Mouse (Mus musculus) thymus, postnatal 14 days (tissue): ENCODE measurements at regions not wholly inside any gene's neighbourhood (a gene's known extent, or its start where the extent isn't known, plus 50 kb on each side); places are given as distances from the start of the nearest gene placed in this dataset.

ENCODE experiments used
- DNase-seq: peaks from one replicate; pipeline ENCODE4 v3.0.0; 2021

DNA sequence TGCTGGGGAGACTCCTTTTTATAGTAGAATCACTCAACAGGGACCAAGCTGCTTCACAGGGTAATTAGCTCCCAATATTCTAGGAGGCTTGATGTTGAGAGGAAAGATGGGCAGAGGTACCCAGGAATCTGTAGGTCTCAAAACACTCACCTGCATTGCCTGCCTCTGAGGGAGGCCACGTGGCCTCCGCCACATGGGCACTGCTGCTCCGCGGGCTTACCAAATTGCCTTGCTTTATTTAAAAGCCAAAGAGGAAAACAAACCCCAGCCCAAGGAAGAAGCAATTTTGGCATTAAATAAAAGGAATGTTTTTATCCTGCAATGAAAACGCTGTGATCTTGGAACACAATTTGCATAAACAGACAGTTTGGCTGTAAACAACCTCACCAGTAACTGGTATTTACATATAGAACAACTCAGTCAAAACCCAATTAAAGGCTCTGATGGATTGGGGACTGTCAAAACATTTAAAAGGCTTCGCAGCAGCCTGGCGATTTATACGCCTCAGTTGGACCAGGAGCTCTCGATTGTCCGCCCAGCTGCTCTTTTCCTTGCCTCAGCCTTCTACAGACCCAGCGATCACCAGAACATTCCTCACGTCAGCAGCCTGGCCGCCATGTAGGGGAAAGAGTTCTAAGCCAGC is 259.3 kb upstream of the Kdm8 start:
- no peak for DNase-seq

DNA sequence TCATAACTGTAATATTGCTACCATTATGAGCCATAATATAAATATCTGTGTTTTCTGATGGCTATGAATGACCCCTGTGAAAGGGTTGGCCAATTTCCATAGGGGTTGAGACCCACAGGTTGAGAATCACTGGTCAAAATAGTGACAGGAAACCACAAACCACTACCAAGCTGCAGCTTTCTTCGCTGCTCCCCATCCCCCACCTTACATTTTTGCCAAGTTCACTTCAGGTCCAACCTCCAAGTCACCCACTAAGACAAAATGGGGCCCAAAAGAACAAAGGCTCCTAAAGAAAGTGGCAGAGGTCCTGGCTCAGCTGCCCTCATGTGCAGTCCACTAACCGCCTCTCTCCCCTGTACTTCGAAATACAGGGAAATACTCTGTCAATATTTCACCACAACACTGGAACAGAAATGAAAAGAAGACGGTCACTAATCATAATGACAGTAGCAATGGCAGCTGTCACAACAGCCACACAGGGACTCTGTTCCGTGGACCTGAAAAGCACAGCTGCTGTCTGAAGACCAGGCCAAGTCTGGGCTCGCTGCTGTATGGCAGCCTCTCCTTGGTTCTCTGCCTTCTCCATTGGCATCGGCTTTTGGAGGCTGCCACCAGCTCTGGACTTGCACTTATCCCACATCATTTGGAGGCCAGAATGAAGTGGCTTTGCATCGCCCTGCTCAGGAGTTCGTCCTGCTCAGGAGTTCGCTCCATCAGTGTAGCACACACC is 257.3 kb upstream of the Kdm8 start:
- DNase-seq: no peak

DNA sequence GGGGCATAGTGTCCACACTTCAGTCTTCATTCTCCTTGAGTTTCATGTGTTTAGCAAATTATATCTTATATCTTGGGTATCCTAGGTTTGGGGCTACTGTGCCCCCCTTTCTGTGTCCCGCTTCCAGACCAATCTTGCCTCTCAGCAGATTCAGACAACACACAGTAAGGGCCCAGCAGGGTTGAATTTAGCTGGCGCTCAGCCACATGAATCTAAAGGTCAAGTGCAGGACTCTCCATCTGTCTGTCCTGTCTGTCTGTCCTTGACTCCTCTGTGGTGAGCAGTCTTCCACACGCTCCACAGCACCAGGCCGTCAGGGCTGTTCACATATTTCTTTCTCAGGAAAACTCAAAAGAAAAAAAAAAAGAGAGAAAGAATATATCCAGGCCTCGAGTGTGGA is 255.5 kb upstream of the Kdm8 start:
- DNase-seq: no peak

DNA sequence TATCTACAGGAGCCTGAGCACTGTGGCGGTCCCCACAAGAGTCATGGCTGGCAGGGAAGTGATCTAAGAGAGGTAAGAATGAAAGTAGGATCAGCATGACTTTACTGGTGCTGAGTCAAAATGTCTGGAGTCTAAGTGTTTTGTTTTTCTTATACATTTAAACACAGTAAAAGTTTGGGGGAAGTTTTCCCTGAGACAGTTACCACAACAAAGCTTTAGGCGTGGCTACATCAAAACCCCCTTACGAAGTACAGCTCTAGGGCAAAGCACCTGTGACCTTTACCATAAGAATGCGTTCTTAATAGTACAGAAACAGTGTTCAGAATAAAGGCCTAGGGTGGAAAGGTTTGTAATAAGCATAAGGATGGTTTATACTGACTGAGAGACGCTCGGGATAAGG is 254.4 kb upstream of the Kdm8 start:
- peak; percentile 6 for DNase-seq

DNA sequence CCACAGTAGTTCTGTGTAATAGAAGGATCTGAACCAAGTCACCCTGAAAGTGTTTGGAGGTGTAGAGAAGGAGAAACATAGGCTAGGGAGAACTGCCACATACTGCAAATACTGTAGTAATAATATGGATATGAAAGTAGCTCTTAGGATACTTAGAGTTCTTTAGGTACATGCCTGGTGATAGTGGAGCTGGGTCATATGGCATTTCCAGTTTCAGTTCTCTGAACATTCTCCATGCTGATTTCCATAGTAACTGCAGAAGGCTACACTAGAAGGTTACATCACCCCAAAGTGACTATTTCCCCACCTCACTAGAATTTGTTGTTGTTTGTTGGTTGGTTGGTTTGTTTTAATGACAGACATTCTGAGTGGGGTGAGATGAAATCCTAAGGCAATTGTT is 253.2 kb upstream of the Kdm8 start:
- DNase-seq: no peak

DNA sequence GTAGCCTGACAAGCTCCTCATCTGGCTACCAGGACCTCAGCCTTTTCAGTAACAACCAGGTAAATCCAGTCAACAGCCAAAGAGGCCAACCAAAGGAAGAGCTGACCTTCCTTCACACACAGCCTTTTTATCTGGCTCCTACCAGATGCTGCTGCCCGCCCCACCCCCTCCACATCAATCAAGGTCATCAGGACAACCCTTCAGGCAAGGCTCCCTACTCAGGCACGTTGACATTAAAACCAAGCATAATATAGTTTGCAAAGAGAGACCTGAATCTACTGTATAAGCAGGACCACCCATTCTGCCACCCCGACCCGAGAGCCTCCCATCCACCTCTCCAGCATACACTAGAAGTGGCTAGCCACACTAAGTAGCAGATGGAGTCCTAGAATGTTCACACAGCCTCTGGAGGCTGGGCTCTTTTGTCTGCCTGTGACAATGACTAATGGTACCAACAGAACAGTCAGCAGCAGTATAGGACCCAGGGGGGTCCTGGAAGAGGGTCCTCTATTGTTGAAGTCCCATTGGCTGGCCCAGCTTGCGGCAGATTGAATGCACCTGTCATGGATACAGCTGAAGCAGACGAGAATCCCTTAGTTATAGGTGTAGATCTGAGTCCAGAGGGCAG is 233.0 kb upstream of the Kdm8 start:
- no peak for DNase-seq

DNA sequence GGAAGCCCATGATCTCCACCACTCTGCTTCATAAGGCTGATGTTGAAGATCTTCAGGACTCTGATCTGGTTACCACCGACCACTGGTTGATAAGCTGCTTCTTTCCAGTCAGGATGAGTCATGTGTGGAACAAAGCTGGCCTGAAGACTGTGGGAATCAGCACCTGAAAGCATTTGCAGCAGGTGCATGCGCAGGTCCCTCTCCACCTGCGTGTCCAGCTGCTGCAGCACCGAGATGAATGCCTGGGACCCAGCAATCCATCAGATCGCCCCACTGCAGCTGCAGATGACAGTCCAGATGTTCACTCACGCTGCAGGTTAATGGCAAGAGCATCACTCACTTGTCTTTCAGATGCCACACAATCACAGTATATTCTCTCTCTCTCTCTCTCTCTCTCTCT is 230.4 kb upstream of the Kdm8 start:
- no peak for DNase-seq

DNA sequence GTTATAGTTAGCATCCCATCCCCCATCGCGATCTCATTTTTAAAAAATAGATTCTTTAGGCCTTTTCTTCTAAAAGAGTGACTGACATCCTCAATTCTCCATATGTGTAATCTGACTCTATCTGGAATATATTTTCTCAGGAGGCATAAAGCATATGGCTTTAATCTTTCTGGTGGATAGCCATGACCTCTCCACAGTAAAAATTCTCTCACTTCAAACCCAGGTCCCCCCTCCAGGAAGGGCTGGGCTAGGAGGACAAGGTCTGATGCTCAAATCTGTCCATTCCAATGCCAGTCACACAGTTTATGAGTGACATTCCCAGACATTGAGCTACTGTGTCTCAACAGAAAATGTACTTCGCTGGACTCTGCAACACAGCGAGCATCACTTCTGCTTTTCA is 226.8 kb upstream of the Kdm8 start:
- DNase-seq: no peak

DNA sequence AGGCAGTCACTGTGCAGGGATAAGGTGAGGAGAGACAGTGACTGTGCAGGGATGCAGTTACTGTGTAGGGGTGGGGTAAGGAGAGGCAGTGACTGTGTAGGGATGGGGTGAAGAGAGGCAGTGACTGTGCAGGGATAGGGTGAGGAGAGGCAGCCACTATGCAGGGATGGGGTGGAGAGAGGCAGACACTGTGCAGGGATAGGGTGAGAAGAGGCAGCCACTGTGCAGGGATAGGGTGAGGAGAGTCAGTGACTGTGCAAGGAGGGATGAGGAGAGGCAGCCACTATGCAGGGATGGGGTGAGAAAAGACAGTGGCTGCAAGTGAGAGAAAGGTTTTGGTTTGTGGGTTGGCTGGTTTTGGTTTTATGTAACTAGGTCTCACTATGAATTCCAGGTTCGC is 221.8 kb upstream of the Kdm8 start:
- no peak for DNase-seq

DNA sequence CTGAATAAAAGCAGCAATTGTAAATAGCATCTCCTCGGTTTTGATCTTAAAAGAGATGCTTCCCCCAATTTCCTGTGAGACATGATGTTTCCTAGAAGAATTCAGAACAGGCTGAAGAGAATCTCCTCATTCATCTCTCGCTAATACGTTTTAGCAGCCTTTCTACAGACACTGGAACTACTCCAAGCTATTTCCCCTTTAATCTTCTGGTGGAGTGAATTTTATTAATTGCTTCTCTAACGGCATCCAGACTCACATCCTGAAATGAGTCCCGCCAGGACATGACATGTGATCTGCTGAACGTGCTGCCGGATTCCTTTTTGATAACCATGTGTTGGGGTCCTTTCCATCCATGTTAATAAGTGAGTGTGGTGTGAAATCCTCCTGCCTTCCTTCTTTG is 209.6 kb upstream of the Kdm8 start:
- no peak for DNase-seq

DNA sequence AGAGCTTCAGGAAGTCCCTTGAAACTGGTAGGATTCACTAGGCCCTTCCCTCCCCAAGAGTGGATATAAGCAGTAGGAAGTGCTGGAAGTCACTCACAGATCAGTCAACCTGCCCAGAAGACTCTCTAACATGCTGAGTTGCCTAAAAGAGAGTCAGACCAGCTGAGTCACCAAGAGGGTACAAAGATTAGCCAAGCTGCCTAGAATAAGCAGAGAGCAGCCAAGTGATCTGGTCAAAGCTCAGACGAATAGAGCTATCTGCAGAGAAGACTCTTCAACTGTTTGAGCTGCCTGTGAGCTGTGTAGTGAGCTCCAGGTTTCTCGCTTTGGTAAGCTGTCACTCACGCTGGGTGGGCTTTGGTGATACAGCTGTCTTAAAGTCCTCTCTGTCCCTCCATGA is 207.4 kb upstream of the Kdm8 start:
- DNase-seq: no peak

DNA sequence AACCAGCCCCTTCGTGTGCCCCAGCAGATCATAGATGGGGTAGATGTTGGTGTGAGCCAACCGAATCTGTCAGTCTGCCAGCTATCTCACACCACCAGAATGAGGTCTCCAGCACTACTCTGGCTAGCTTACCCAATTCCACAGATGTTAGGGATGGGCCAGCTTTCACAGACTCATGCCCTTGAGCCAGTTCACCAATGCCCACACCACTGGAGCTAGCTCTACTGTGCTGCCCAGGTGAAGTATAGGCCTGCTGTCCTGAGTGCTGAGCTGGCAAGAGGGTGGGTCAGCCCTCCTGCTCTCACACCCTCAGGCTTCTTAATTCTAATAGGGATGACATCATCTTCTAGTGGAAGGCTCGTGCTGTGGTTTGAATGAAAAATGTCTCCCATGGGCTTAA is 201.5 kb upstream of the Kdm8 start:
- DNase-seq: no peak

DNA sequence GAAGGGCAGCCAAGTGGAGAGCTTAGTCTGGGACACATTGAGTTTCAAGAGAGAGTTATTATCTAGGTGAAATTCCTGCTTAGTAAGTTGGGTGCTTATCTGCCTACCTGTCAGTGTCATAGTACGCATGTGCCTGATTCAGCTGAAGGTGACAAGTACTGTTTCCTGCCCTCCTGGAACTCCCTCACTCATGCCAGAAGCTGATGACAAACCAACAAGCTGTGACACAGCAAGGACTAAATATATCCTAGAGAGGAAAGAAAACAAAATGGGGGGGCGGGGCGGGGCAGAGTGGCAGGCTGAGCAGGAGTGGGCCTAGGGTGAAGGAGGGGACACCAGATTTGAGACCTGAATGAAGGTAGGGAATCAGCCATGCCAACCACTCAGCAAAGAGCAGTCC is 196.1 kb upstream of the Kdm8 start:
- DNase-seq: no peak

DNA sequence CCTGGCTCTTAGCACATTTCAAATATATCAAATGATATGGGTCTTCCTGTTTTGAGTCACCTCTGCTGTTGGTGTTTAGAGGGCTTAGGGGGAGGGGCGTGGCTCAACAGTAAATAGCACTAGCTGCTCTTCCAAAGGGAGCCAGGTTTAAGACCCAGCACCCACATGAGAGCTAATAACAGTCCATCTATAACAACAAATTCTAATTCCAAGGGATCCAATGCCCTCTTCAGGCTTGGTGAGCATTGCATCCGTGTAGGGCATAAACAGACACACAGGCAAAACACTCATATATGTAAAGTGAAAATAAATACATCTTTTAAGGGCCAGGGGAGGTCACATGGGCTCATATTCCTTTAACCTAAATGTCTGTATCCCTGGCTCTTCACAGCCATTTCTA is 194.1 kb upstream of the Kdm8 start:
- DNase-seq: no peak

DNA sequence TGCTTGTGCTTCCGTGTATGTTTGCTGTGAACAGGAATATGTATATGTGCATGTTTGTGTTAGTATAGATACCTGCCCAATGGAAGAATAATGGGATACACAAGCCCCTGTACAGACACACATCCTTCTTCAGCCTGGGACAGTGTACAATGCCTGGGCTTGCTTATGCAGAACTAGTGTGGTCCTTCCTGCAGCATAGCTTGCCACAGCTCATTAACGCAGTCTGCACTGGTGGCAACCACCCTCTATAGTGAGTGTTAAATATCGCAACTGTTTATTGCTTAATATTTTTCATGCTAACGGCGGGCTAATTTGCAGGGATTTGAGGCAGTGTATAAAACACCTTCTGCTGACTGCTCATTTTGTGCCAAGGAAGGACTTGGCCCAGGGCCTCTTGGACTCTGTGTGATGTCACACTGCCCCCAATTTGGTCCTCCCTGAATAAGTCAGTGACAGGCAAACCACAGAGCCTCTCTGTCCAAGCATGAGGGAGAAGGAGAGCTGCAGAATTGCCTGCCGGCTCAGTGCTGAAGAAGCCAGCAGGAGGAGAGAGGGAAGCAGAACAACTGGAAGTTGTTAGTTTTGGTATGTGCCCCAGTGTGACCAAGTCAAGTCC is 193.4 kb upstream of the Kdm8 start:
- DNase-seq: no peak

DNA sequence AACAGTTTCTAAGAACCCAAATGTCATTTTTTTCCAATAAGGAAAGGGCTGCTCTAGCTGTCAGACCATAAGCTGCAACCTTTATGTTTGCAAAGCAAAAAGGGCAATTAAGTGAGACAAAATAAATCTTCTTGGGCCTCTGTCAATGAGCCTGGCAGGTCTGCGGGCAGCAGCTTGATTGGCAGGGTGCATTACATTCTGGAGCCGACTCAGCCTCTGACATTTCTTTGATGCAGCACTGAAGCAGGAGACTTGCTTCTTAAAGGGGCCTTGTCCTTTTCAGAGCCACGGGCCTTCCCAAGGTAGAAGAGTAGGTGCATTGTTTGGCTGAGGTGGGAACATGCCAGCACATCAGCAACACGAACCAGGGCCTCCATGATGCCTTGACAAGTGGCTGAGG is 190.2 kb upstream of the Kdm8 start:
- DNase-seq: no peak

DNA sequence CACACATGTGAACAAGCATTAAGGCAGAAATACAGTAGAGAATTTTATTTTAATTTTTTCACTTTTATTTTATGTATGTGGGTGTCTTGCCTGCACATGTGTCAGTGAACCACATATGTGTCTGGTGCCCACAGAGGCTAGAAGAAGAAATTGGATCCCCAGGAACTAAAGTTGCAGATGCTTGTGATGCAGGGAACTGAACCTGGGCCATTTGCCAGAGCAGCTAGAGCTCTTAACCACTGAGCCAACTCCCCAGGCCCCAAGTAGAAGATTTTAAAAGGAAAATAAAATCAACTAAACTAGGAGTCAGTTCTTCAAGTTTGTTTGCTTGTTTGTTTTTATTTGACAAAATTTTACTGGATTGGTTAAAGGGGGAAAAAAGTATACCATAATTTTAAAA is 185.5 kb upstream of the Kdm8 start:
- DNase-seq: no peak

DNA sequence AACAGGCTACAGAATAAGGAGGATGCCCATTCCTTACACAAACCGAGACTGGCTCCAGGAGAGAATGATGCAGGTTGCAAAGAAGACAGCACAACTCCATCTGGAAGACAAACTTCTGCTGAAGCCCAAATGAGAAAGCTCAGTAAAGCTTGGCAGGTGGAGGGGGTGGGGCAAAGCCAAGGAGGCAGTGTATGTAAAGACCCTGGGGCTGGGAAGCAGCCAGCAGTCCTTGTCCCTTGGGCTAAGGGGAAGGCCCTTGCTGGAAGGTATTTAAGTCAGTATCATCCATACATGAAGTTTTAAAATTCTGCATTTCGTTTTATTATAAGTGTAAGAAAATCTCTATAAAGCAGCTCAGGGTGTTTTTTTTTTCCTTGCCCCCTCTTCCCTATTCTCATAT is 182.3 kb upstream of the Kdm8 start:
- DNase-seq: no peak

DNA sequence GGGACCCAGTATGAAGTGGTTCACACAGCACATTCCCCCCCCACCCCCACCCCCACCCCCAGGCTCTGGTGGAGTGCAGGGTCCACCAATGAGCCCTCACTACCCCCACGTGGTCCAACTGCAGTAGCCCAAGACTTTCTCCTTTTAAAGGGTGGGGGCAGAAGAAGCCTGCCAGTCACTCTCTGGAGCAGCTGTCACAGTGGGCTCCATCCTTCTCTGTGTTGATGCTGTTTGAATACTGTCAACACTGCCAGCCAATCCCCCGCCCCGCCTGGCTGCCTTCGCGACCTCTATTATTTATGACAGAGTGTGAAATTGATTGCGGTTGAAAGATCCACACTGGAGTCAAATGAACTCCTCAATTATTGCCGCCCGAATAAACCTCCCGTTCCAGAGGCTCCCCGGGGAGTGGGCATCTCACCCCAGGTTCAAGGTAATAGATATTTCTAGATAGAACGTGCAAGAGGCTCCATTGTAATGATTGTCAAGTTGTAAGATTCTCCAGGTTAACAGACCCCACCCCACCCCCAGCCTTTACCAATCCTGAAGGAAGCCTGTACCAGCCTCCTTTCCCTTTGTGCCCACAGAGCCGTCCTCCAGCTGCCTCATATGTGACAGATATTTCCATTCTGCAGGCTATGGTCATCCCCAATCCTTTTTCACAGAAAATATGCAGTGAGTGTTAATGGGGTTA is 181.7 kb upstream of the Kdm8 start:
- DNase-seq: no peak

DNA sequence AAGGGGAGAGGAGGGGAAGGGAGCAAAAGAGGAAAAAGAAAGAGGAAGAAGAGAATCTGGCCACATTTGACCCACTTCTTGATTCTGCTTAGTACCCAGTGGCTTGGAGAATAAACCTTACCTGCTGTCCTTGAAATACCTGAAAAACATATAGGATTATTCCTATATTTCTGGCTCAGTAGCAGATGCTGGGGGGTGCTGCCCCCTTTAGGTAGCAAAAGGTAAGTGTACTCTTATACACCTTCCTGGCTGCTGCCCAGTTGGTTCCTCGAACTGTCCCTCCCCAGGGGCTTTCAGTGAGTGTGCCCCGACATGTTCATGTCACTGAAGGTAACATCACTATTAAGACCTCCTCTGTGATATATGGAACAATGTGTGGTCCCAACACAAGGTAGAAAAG is 180.7 kb upstream of the Kdm8 start:
- no peak for DNase-seq

DNA sequence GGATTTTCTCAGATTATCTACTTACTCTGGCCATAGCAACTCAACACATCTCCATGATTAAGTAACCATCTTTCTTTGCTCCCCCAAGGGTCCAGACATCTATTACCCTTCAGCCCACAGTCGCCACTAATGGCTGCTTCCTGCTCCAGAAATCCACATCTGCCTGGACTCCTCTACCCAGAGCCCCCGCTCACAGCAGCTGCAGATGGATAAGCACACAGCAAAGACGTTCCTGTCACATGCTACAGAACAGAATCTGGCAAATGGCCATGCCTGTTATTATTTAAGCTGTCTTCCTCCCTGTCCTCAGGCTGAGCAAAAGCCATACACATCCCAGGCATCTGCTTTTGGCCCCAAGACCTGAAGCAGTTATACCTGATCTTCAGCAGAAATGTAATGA is 173.8 kb upstream of the Kdm8 start:
- no peak for DNase-seq

DNA sequence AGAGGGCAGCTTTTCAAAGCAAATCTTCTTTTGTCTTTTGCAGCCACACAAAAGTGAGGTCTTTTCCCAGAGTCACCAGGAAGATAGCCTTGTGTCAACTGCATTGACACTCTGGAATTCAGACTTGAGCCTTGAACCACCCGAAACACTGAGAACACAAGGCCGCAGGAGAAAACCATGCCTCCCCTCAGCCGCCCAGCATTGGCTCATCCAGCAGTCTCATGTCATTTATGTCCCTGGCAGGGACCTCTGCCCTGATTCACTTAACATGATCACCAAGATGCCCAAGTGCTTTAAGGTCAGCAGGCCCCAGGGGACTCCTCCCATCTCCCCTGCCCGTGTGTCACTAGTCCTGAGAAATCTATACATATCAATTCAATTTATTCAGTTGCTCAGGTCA is 173.1 kb upstream of the Kdm8 start:
- no peak for DNase-seq

DNA sequence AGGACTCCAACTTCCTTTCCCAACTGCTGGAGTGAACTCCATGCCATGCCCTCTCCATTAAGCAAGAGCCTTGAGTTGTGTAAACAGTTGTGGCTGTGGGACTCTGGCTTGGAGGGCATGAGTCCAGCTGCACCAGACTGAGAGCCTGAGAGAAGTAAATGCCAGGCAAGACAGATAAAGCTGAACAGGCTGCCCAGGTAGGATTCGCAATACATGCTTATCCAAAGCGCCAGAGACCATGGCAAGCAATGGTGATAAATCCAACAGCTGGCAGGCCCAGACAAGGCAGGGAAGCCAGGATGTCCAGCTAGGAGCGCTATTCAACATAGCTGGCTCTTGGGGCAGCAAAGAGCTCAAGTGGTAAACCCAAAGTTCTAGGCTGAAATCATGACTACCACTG is 163.1 kb upstream of the Kdm8 start:
- DNase-seq: no peak

DNA sequence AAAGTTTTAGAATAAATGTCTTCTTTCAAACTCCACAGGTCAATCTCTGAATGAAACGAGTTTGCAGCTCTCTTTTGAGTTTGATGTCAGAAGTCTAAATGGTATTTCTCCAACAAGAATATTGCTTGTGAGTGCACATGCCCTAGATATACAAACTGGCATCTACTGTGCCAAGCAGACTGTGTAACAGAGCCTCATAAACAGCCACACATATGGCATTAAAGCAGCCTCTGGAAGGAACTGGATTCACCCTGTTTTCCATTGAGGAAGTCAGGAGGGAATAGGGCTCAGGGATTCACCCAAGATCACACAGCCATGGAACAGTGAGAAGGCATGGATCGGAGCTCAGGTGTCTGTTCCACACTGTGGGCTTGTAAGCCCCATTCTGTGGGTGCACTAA is 149.2 kb upstream of the Kdm8 start:
- DNase-seq: no peak
